Mouse (Mus musculus): ENCODE data around the gene Adra1b. TPM values are rescaled to one million over a fixed set of nuclear protein-coding genes. Genes with fewer than 3 reads are reported as not detected.

The Adra1b gene
- polyA plus RNA-seq, 1 experiment from 2014 or later: 6.1 TPM

Other genes with a start within 250 kb of the Adra1b start
- gene Pwwp2a, start 219.2 kb downstream of the Adra1b start, polyA plus RNA-seq (2016; fragmentation: Nextera tagmentation; extraction: Ambion mirVana): 31.4 and 31.9 TPM in 2 replicates
- gene Ttc1, start 153.2 kb downstream of the Adra1b start, polyA plus RNA-seq (2016; fragmentation: Nextera tagmentation; extraction: Ambion mirVana): 57.3 and 57.4 TPM in 2 replicates

All from heart, embryonic 12.5 days (tissue).